Mouse (Mus musculus): Measurements from ENCODE around the gene Dbp. TPM values are rescaled to one million over a fixed set of nuclear protein-coding genes. Genes with fewer than 3 reads are reported as not detected.
A peak's percentile ranks its signal among the peaks of the same experiment; 100 is the strongest.

The Dbp gene
- total RNA-seq, 2 experiments from 2014 or later = 22.1 to 26.9 TPM

DNA sequence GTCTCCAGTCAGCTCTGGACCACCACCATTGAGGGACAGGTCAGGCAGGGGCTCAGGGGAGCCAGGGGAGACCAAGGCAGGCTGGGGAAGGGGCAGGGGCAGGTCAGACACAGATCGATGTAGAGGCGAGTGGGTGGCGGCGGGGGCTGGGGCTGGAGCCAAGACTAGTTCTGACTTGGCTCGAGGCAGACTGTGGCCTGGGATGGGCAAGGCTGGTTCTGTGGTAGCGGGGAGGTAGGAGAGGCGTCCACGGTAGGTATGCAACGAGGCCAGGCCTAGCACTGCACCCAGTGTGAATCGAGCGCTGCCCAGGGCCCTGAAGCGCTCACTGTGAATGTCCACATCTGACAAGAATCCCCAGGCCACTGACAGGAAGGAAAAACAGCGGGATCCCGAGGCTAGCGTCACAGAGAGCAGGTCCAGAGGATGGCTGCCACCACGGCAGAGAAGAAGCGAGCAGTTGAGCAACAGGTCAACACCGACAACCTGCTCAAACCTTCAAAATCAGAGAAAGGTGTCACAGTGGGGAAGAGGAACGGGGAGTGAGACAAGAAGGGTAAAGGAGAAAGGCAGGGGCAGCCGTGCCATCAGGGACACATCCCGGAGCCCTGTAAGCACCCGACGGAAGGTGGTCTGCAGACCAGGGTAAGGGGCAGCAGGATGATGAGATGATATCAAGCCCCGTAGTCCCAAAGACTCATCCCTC is 6.6 kb downstream of the Dbp start:
- no peak for DNase-seq (ENCODE audit: low spot score in 2 of 2)

DNA sequence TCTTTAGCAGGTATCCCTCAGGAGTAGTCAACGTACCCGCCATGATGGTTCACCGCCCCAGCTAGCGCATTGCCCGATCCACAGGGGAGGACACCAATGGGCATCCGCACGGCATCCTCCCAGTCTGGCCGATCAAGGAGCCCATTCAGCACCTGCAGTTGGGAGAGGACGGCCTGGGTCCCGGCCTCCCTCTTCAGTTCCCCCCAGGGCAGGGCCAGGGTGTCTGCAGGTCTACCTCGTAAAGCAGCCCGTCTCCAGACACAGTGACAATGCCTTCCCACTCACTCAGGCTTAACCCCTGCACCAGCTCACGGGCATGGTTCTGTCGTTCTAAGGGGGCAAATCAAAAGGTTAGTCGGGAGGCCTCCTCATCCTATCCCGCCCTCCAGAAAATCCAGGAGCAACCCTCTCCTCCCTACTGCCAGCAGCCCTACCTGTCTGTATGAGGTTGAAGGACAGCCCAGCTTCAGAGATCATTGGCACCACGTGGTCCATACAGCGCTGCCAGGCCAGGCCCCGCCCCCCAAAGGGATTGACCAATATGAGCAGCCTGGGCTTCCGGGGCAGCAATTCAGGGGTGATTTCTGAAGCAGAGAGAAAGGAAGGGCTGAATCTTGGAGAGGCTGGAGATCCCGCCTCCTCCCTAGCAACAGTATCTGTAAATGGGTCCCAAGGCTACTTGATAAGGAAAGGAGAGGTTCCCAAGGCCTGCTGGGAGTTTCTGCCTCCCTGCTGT is 7.3 kb downstream of the Dbp start:
- no peak for DNase-seq (ENCODE audit: low spot score in 2 of 2)

DNA sequence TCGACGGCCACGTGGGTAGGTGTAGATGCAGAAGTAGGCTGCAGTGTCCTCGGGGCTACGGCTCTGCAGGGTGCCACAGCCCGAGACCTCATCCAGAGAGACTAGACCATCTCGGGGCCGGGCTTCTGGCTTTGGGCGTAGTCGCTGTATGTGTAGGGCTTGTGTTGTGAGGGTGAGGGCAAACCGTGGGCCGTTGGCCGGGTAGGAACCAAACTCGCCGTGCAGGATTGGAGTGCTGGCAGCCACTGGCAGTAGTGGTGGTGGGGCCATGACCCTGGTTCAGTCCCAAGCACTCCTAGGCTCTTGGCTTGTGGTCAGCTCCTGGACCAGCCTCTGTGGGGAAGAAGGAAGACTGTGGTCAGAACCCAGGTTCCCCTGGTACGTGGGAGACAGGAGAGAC is 8.5 kb downstream of the Dbp start:
- DNase-seq (ENCODE audit: low spot score in 2 of 2) = no peak

DNA sequence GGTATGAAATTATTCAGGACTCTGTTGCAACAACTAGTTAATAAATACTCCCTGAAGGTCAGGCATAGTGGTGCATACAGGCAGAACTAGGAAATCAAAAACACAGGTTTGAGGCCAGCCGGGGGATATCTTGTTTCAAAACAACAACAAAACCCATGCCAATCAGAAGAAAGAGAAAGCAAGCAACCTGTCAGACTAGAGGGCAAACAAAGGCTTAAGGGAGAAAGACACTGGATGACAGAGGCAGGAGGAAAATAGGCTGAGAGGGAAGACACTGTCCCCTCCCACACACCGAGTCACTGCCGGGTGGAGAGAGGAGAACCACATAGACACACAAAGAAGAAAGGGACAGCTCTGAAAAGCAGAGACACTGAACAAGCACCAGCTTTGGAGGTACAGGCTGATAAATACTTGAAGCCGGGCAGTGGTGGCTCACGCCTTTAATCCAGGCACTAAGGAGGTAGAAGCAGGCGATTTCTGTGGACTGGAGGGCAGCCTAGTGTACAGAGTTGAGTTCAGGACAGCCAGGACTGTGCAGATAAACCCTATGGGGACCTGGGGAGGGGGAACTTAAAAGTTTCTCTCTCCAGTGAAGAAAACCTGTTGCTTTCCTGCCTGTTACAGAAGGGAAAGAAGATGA is 9.1 kb downstream of the Dbp start:
- DNase-seq (ENCODE audit: low spot score in 2 of 2) = no peak

DNA sequence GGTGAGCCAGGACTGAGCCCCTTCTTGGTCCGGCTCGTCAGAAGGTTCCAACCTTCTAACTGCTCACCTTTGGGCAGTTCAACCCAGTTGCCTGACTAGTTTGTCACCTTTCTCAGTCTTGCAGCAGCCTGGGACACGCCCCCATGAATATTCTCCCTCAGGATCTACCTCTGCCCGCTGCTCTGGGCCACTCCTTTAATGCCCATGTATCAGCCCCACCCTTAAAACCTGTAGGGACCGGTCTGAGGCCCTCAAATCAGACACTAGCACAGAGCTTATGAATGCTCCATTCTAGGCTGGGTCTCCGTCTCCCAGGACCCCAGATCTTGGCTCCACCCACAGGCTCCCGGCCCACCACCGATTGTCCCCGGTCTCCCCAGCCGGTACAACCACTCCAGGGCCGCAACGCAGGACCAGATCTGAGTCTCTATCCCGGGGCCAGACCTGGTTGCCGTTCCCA is 9.8 kb downstream of the Dbp start:
- no peak for DNase-seq (ENCODE audit: low spot score in 2 of 2)

DNA sequence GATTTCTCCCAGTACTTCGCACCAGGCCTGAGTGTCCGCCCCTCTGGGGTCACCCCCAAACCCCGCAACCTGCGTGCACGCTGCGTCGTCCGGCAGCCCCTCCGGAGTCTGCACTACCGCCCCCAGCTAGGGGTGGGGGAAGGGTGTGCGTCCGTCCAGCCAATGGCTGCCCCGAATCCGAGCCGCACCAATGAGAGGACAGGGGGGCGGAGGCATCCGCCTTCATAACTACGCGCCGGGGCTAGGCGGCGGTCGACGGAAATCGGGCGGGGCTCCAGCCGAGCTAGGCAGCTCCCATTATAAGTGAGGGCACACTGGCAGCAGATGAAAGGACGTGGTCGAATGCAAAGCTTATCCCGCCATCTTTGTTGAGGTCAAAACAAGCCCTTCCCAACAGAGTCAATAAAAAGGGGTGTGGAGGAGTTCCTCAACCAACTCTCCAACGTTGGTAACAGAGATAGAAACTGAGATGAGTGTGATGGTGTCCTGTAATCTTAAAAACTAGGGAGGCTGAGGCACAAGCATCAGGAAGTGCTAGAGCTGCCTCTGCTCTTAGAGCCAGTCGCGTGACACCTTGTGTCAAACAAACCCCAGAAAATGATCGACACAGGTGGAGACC is 10.3 kb downstream of the Dbp start, which contains the start of gene Rpl18:
Rpl18 (plus strand) TSS at position 368 of the 619 bp plus-strand sequence.
- peak; percentile 95 to 98 for DNase-seq (ENCODE audit: low spot score in 2 of 2)

DNA sequence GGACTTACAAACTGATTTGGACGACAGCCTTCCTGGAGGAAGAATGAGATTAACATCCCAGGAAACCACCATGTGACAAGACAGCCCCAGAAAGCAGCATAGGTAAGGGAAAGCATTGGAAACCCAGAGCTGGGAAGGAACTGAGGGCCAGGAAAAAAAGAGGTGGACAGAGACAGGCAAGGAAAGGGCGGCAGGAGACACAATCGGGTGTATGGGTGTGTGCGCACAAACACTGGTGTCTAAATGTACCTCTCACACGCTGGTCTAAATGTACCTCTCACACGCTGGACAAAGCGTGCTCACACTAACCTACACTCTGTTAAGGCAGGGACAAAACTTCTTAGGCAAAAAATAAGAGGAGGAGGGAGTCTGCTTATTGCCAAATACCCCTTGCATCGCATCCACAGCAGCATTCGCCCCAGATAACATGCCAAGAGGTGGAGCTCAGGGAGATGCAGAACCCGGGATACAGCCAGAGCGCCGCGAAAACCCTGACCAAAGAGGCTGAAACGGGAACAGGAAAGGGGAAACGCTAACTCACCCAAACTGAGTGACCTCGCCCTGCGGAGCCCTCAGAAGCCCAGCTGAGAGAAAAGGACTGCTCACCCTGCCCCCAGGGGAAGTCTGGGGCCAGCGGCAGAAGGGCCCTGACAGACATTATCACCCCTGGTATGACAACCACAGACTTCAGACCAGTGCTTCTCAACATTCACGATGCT is 11.0 kb downstream of the Dbp start:
- DNase-seq (ENCODE audit: low spot score in 2 of 2) = peak in 1 of 2 experiments; percentile 22

DNA sequence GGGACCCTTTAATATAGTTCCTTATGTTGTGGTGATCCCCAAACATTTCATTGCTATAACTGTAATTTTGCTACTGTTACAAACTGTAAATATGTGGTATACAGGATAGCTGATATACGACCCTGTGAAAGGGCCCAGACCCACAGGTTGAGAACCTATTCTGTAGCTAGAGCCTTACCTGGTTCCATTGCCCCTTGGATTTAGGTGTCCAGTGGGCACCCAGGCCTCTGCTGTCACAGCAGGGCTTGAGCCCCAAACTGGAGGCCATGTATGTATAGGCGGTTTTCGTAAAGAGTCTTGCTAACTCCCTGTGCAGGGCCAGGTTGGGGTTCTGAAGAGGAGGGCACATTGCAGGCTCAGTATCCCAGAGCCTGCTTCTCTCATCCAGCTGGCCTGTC is 11.6 kb downstream of the Dbp start:
- DNase-seq (ENCODE audit: low spot score in 2 of 2) = peak in 1 of 2 experiments; percentile 10

DNA sequence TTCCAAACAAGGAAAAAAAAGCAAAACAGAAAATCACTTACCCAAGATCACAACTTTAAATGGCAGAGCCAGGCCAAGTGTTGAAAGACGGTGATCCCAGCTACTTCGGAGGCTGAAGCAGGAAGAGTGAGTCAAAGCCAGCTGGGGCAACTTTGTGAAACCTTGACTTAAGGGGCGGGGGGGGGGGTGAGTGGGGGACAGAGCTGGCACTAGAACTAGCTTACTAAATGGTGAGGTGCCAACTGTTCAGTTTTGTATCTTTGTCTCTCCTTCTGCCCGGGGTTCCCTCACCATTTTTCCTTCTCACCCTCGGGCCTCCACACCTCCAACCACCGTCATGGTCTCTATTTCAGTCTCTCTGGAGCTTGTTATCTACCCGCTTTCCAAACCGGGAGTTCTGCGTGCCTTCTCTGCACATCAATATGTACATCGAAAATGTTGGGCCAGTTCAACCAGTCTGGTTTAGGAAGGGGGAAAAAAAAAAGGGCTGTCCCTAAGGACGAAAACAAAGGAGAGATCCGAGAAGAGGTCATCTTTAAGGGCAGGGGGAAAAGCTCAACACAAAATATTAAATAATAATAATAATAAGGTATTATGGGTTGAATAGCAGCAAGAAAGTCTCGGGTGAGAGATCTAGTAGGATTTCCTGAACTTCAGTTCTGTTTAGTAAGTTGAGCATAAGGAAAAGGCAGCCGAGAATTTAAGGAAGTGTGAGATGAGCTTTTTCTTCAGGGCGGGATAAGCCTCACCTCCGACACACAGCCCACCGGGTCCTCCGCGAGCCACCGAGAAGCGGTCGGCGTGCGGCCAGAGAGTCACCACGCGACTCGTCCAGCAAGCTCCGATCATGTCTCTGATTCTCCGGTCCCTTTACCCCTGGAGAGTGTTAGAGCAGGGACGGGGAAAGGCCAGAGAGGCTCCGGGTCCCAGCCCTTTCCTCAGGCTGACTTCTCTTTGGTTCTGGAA is 12.3 kb downstream of the Dbp start:
- no peak for DNase-seq (ENCODE audit: low spot score in 2 of 2)

DNA sequence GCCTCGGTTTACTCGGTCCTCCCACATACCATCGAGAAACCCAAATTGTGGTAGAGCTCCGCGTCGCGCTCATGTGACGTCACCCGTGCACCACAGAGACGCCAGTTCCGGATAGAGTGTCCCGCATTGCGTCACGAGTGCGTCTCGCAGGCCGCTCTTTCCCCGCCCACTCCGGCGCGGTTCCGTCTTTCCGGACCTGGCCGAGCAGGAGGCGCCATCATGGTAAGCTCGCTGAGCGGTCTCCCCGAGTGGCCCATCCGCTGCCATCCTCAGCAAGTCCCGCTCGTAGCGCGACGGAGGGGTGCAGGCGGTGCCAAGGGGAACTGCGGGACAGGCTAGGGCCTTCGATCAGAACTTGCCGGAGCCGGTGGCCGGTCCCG is 13.0 kb downstream of the Dbp start, which contains the start of gene Sphk2:
Sphk2 (minus strand) TSS at position 85 of the 380 bp plus-strand sequence.
- DNase-seq (ENCODE audit: low spot score in 2 of 2) = peak; percentile 97 to 99

DNA sequence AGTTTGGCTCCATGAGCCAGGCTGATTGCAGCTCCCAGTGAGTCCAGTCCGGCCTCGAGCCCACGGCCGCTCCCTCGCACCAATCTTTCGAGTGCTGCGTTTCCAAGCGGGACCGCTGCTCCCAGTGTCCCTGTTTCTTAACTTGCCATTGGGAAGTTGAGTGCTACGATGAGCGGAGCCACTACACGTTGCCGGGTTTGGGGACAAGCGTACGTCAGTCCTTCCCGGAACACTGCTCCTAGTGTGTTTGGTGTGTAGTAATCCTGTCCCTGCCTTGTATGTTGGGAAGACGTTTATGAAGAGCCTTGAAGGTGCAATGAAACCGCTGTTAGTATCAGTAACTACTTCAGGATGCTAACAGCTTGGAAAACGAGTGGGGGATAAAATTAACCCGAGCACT is 13.4 kb downstream of the Dbp start:
- DNase-seq (ENCODE audit: low spot score in 2 of 2) = no peak

DNA sequence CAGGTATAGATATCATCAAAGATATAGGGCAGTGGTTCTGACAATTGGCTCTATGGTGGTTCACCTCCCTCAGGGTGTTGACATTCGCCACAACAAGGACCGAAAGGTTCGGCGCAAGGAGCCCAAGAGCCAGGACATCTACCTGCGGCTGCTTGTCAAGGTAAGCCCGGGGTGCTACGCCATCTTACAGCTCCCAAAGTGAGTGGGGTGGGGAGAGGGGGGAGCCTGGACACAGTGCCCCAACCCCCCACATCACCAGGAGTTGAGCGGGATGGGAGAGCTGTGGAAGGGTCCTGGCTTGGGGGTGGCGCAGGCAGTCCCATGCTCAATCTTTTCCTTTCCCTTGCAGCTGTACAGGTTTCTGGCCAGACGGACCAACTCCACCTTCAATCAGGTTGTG is 14.3 kb downstream of the Dbp start:
- DNase-seq (ENCODE audit: low spot score in 2 of 2) = no peak

DNA sequence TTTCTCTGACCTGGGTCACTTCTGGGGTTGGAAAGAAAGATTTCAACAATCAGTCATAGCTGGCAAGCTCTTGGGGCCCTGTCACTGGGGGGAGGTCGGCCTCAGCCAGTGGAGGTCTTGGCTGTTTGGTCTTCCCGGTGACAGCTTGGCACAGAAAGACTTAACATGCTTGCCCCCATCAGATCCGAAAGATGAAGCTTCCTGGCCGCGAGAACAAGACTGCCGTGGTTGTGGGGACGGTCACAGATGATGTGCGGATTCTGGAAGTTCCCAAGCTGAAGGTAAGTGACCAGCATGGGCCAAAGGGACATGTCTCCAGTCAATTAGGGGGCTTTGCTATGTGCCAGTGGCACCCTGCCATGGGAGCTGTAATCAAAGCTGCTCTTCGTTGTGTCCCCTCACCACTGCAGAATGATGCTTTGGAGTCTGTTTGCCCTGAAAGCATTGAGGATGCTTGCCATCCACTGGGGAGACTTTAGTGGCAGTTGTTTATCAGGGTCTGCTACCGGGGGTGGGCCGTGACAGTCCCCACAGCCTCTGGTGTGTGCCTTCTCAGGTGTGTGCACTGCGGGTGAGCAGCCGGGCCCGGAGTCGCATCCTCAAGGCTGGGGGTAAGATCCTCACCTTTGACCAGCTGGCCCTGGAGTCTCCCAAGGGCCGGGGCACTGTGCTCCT is 15.0 kb downstream of the Dbp start:
- no peak for DNase-seq (ENCODE audit: low spot score in 2 of 2)

DNA sequence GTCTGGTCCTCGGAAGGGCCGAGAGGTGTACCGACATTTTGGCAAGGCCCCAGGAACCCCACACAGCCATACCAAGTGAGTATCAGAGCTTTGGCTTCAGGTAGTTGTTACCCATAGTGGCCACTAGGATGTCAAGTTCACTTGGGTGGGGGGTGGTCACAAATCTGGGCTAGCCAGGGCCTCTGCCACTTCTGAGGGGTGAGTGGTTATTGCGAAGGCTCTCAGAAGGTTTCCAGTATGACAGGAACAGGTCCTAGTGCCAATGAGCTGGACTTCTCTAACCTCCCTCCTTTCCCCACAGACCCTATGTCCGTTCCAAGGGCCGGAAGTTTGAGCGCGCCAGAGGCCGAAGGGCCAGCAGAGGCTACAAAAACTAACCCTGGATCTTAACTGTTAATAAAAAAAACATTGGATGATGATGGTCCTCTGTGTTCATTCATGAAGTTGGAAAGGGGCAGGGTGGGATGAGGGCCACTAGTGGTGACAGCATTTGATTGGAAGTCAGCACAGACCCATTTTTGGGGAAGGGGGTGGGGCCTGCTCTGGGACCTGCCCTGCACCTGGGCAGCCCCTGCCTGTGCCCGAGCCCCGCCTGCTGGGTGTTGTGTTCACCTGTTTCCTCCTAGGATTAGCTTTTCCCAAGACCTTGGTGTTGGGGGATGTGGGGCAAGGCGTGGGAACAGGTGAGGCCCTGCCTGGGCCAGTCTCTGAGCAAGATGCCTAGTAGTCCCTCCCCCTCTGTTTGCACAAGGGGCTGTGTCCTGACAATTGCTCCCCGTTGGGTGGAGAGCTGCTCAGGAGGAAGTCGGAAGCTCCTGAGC is 15.7 kb downstream of the Dbp start, which contains the start of gene Fam83e:
Fam83e (plus strand) TSS at position 800 of the 821 bp plus-strand sequence.
- no peak for DNase-seq (ENCODE audit: low spot score in 2 of 2)

DNA sequence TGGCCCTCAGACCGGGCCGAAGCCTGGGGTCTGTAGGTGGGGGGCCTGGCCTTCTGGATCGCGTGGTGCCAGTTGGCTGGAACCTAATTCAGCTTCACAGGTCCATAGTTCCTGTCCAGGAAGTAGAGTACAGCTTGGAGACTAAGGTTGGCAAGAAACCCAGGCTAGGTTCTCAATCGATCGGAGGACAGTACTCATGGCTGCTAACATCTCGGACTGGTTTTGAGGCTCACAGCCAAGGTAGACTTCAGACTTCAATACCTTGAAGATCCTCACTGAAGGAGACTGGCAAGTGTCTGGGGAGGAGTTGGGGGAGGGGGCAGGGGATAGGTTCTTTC is 16.3 kb downstream of the Dbp start:
- no peak for DNase-seq (ENCODE audit: low spot score in 2 of 2)

DNA sequence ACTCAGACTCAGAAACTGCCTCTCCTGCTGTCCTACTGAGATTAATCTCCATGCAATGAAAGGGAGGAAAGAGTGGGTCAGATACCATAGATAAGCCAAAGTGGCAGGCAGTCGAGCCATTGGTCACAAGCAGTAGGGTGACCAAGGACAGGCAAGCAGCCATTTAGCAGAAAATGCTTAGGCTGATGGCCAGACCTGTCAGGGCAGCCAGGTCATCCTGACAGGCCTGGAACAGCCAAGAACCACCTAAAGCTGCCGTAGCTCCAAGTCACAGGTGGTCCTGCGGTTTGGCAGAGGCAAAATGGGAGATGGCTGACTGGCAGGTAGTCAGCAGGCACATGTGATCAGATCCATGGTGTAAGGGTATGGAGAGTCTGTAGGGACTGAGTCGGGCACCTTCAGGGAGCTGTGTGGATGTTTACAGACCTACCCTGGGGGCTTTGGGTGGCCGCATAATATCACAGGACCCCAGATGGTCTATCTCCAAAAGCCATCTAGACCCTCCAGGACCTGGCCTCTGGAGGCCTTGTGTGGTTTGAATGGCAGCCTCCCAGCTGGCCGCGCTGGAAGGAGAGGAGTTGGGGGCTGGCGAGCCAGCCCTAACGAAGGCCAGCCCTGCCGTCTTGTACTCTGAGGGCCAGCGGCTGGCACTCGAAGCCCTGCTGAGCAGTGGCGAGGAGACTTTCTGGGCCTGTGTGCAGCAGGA is 16.9 kb downstream of the Dbp start:
- no peak for DNase-seq (ENCODE audit: low spot score in 2 of 2)

DNA sequence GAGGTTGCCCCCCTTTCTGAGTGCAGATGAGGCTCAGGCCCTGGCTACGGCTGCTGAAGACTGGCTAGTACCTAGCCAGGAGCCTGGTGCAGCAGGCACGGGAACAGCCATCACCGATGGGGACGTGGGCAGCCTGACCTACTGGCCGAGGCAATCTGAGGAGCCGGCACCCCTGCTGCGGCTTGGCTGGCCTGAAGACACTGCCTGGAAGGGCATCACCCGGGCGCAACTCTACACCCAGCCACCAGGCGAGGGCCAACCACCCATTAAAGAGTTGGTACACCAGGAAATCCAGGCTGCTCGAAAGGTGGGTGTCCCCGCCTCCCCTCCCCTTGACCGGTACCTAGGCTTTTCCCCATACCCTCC is 17.4 kb downstream of the Dbp start:
- DNase-seq (ENCODE audit: low spot score in 2 of 2) = no peak

DNA sequence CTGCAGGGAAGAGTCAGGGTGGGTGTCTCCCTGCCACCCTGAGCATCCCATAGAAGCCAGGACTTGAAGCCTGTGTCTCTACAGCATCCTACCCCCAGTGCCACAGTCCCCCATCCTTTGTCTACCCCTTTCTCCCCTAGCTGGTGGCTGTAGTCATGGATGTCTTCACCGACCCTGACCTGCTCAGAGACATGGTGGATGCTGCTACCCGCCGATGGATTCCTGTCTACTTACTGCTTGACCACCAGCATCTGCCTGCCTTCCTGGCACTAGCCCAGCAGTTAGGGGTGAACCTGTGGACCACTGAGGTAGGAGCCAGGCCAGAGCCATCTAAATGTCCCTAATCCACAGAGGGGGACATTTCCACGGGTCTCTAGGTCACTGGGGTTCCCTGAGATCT is 18.4 kb downstream of the Dbp start:
- DNase-seq (ENCODE audit: low spot score in 2 of 2) = no peak

Data from gastrocnemius, postnatal 4 days (tissue).